Mouse (Mus musculus) testis, adult 2 months (tissue): ENCODE measurements at regions not wholly inside any gene's neighbourhood (a gene's known extent, or its start where the extent isn't known, plus 50 kb on each side); places are given as distances from the start of the nearest gene placed in this dataset.

Experiments
- H3K27ac ChIP-seq: fragments of 200-500 bp; 2 replicates; pipeline ENCODE4 v1.5.1; 2012; ENCODE audit warnings: low read depth, low read length; ENCODE audit not compliant: control insufficient read depth, insufficient read depth
- H3K27me3 ChIP-seq: fragments of 200-500 bp; 2 replicates; pipeline ENCODE4 v1.6.1; 2012; ENCODE audit warnings: mild to moderate bottlenecking, low read length, moderate library complexity; ENCODE audit not compliant: control insufficient read depth, insufficient read depth
- H3K36me3 ChIP-seq: fragments of 200-500 bp; 2 replicates; pipeline ENCODE4 v1.6.1; 2012; ENCODE audit warnings: mild to moderate bottlenecking, low read length; ENCODE audit not compliant: control insufficient read depth, insufficient read depth
- H3K4me1 ChIP-seq: fragments of 200-500 bp; 2 replicates; pipeline ENCODE4 v1.6.1; 2012; ENCODE audit warnings: low read length; ENCODE audit not compliant: control insufficient read depth, insufficient read depth
- H3K4me3 ChIP-seq: fragments of 200-500 bp; 2 replicates; pipeline ENCODE4 v1.5.1; 2012; ENCODE audit warnings: low read depth, mild to moderate bottlenecking, low read length, moderate library complexity, mixed read lengths; ENCODE audit not compliant: control insufficient read depth
- CTCF ChIP-seq: fragments of 200-500 bp; IDR thresholded peaks from 2 replicates; pipeline ENCODE4 v1.5.1; 2012; ENCODE audit warnings: low read depth, mild to moderate bottlenecking, inconsistent platforms, low read length, moderate library complexity; ENCODE audit not compliant: control insufficient read depth, insufficient read depth, insufficient replicate concordance
- POLR2A ChIP-seq: fragments of 200-500 bp; IDR thresholded peaks from 2 replicates; pipeline ENCODE4 v1.6.1; 2012; ENCODE audit warnings: low read depth, mild to moderate bottlenecking, inconsistent platforms, low read length, moderate library complexity; ENCODE audit not compliant: control insufficient read depth

DNA sequence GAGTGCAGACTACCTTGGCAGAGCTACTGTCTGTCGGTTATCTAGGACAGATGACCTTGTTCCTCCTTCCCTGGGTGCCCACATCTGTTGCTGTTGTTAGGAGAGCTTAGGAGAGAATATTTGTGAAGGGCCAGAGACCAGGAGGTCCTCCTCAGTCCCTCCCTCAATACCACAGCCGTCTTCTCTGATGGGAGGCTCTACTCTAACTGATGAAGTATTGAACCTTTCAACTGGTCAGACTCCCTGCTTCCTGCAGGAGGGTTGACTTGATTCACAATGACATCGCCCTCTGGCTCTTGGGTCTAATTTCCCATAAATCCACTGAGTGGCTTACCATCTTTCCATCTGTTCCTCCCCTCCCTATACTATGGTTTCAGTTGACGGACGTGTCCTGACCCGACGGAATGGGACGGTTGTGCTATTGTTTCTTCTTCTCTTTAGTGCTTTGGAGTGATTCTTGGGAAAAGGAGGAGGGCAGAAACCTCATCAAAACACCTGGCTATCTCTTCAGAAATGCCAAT, 253.3 kb downstream of the Cd83 start:
- Histone ChIP-seq H3K27me3 (no peaks in the 10 kb centered on the region), H3K4me3 (no peak overlapping the region), H3K27ac (no peak overlapping the region), H3K4me1 (no peaks in the 10 kb centered on the region), H3K36me3 (no peaks in the 10 kb centered on the region)
- TF ChIP-seq POLR2A (no peak), CTCF (no peak)

DNA sequence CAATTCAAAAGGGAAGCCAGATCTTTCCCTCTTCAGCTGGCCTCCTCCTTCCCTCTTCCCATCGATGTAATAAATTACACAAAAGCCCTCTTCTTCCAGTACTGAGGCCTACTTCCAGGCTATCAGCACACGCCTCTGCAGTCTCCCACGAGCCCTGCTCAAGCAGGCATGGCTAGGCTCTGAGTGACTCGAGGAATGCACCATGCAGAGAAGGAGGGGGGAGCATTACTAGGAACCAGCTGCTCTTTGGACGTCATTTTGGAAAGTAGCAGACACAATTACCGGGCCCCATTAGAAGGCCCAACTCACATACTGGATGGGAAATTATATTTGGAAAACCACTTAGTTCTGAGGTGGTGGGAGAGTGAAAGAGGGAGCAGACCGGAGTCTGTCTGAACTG, 253.7 kb downstream of the Cd83 start:
- no peak for TF ChIP-seq POLR2A
- no peak for TF ChIP-seq CTCF
- Histone ChIP-seq H3K27me3 (no peaks in the 10 kb centered on the region), H3K4me1 (no peaks in the 10 kb centered on the region), H3K36me3 (no peaks in the 10 kb centered on the region), H3K27ac (no peak overlapping the region), H3K4me3 (no peak overlapping the region)

DNA sequence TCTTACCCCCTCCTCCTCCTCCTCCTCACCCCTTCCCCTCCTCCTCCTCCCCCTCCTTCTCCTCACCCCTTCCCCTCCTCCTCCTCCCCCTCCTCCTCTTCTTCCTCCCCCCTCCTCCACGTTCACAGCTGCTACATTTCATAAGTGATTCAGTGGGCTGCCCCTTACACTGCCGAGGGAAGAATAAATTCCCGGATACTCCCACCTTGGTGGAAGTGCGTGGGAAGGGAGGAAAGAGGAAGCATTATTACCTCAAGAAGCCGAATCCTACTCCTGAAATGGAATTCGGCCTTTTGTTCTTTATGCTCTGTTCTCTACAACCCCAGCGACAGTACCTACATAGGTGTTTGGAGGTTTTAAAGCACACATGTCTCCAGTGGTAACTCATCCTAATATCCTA, 256.1 kb downstream of the Cd83 start:
- TF ChIP-seq POLR2A (no peak), CTCF (no peak)
- no peaks in the 10 kb centered on the region for H3K4me1 ChIP-seq
- no peaks in the 10 kb centered on the region for H3K36me3 ChIP-seq
- H3K27me3 ChIP-seq: no peaks in the 10 kb centered on the region
- no peak overlapping the region for H3K4me3 ChIP-seq
- H3K27ac ChIP-seq: no peak overlapping the region

DNA sequence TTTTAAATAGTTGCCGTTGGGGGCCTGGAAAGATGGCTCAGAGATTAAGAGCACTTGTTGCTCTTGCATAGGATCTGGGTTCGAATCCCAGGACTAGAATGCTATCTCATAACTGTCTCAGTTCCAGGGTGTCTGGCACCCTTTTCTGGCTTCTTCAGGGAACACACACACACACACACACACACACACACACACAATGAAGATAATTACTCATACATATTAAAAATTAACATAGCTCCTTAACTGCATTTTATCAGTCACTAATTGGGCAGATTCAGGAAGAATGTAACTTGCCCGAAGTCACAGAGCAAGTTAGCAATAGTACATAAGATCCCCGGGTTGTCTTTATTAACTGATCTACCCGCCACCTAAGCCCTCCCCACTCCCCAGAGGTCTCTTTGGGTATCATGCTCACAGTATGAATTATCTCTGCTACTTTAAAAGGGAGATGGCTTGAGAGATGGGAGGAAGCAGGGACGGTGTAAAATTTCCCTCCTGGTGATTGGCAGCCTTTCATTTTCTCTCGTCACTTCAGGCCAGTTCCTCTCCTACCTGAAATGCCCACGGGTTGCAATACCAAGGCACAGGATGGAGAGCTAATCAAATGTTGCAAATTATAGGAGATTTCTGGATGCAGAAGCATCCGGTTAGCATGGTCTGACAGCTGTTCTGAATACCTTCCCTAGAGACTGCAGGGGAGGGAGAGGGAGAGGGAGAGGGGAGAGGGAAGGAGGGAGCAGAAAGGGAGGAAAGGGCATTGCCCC, 258.3 kb downstream of the Cd83 start:
- Histone ChIP-seq H3K4me3 (no peak overlapping the region), H3K36me3 (no peaks in the 10 kb centered on the region), H3K4me1 (no peaks in the 10 kb centered on the region), H3K27ac (no peak overlapping the region), H3K27me3 (no peaks in the 10 kb centered on the region)
- no peak for TF ChIP-seq POLR2A
- TF ChIP-seq CTCF: no peak

DNA sequence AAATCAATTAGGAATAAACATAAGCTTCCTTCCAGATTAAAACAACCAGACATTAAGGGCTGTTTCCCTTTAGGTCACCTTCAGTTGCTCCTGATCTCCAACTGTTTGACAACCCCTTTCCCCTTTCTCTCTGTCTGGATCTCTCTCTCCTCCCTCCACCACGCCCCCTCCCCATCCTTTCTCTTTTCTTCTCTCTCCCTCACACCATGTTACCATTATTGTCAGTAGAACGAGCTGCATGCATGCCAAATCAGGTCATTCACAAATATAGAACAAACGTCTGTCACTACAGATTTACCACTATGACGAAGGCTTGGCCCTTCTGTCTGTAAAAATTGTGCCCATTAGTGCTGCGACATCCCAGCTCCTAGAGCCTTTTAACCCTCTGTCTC, 258.9 kb downstream of the Cd83 start:
- Histone ChIP-seq H3K27me3 (no peaks in the 10 kb centered on the region), H3K27ac (no peak overlapping the region), H3K4me1 (no peaks in the 10 kb centered on the region)

DNA sequence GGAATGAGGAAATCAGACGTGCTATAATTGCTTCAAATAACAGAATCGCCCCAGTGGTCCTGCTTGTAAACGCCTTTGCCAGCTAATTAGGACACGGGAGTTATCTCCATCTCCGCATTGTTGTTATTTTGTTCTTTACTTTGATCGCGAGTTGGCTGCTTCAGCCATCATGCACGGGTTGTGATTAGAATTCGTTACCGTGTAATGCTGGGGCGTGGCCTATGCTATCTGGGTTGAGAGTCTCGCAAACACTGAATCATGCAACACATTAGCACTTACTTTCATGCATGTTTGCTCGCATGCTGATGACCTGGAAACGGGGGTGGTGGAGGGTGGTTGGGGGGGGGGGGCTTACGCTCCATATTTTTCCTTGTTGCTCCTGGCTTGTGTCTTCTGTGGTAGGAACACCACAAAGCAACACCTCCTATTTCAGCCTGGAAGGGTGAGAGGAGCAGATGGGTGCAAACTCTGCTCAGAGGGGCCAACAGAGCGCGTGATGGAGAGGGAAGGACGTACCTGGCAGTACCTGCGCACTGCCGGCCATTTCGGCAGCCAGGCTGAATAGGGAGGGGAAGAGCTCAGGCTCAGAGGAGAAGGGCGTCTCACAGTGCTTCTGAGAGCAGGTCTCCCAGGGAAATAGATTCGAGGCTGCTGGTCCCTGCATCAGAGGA, 260.1 kb downstream of the Cd83 start:
- H3K27me3 ChIP-seq: no peaks in the 10 kb centered on the region
- no peak overlapping the region for H3K27ac ChIP-seq
- no peaks in the 10 kb centered on the region for H3K4me1 ChIP-seq
- TF ChIP-seq CTCF (no peak), POLR2A (no peak)
- no peaks in the 10 kb centered on the region for H3K36me3 ChIP-seq
- no peak overlapping the region for H3K4me3 ChIP-seq

More for the DNA sequence above, 258.9 kb downstream of the Cd83 start:
- no peak overlapping the region for H3K4me3 ChIP-seq
- no peaks in the 10 kb centered on the region for H3K36me3 ChIP-seq
- TF ChIP-seq CTCF: no peak
- TF ChIP-seq POLR2A: no peak

DNA sequence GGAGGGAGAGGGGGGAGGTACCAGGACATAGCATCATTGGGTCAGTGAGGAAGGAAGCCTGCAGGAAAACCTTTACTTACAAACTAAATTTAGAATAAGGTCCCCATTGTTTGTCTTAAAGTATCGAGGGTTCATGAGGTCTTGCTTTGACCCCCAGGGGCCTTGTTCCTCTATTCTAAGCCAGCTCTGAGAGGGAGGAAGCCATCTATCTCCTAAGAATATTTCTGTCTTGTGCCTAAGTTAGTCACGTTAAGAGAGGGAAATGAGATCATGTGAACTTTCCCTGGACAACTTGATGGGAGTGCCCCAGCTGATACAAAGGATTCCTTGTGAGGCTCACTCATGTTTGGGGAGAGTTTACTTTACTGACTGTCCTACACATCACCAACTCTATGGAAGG, 261.9 kb downstream of the Cd83 start:
- no peak overlapping the region for H3K27ac ChIP-seq
- no peaks in the 10 kb centered on the region for H3K4me1 ChIP-seq
- H3K36me3 ChIP-seq: no peaks in the 10 kb centered on the region
- H3K4me3 ChIP-seq: no peak overlapping the region
- no peaks in the 10 kb centered on the region for H3K27me3 ChIP-seq
- TF ChIP-seq POLR2A (no peak), CTCF (no peak)
